Mouse (Mus musculus) liver, embryonic 11.5 days (tissue): ENCODE data around the gene Rheb. TPM values are rescaled to one million over a fixed set of nuclear protein-coding genes. Genes with fewer than 3 reads are reported as not detected.
"Not testable (repeated sequence)": the region's sequence is repeated elsewhere in the genome, so short reads cannot be mapped to it uniquely, and the experiment has no call there.

Experiments
- ATAC-seq: fragments of 200-750 bp; cut with Nextera tagmentation; replicated peaks from 2 replicates; pipeline ENCODE4 v1.8.0; 2017; ENCODE audit warnings: moderate number of reproducible peaks, mild to moderate bottlenecking, moderate TSS enrichment, moderate library complexity; ENCODE audit not compliant: low FRiP score
- DNase-seq: peaks from one replicate; pipeline ENCODE4 v3.0.0-alpha.2; 2017; ENCODE audit warnings: low spot score
- H3K27ac ChIP-seq: fragments of 300-500 bp; sonication (generic); 2 replicates; pipeline ENCODE4 v1.5.1; 2014; ENCODE audit warnings: mild to moderate bottlenecking, low read depth, low read length, control low read depth
- H3K27me3 ChIP-seq: fragments of 300-500 bp; sonication (generic); replicated peaks from 2 replicates; pipeline ENCODE4 v1.6.1; 2014; ENCODE audit warnings: low read length, mixed read lengths; ENCODE audit not compliant: control insufficient read depth, insufficient read depth
- H3K36me3 ChIP-seq: fragments of 300-500 bp; sonication (generic); 2 replicates; pipeline ENCODE4 v1.6.1; 2014; ENCODE audit warnings: mild to moderate bottlenecking, low read length, moderate library complexity, mixed read lengths; ENCODE audit not compliant: control insufficient read depth, insufficient read depth
- H3K4me1 ChIP-seq: fragments of 300-500 bp; sonication (generic); replicated peaks from 2 replicates; pipeline ENCODE4 v1.6.1; 2014; ENCODE audit warnings: low read length, mixed read lengths; ENCODE audit not compliant: control insufficient read depth, insufficient read depth
- H3K4me2 ChIP-seq: fragments of 300-500 bp; sonication (generic); 2 replicates; pipeline ENCODE4 v1.6.1; 2014; ENCODE audit warnings: mild to moderate bottlenecking, control low read depth, moderate library complexity
- H3K4me3 ChIP-seq: fragments of 300-500 bp; sonication (generic); 2 replicates; pipeline ENCODE4 v1.5.1; 2014; ENCODE audit warnings: low read depth, low read length, control low read depth
- H3K9ac ChIP-seq: fragments of 300-500 bp; sonication (generic); 2 replicates; pipeline ENCODE4 v1.6.1; 2014; ENCODE audit warnings: low read depth, low read length, control low read depth
- H3K9me3 ChIP-seq: fragments of 300-500 bp; sonication (generic); 2 replicates; pipeline ENCODE4 v1.6.1; 2016; ENCODE audit warnings: low read length, inconsistent platforms, mixed read lengths; ENCODE audit not compliant: control insufficient read depth
- WGBS: fragments of 180-500 bp; shearing (Covaris S2); extraction: QIAGEN DNeasy Blood & Tissue Kit; methylation state at CpG from one replicate; pipeline ENCODE4 v1.1.7; 2014; 5-methylcytosine and 5-hydroxymethylcytosine counted together
- polyA plus RNA-seq: library from polyadenylated mRNA; unstranded; fragments of >200 nt; fragmentation: Nextera tagmentation; extraction: Ambion mirVana; gene quantifications from 2 replicates; pipeline ENCODE4 v1.2.1, GENCODE M21; 2014

The Rheb gene
- polyA plus RNA-seq, 1 experiment from 2014 or later = 169 TPM

- Histone ChIP-seq H3K27ac (no peak overlapping the region), H3K36me3 (no peaks in the 10 kb centered on the region), H3K4me2 (no peak overlapping the region), H3K9me3 (no peaks in the 10 kb centered on the region), H3K27me3 (no peaks in the 10 kb centered on the region), H3K4me3 (no peak overlapping the region), H3K4me1 (peaks cover 2% of the 10 kb centered on the region; the same call in 1 of the 2 replicates), H3K9ac (no peak overlapping the region)
- DNase-seq (no peak), ATAC-seq (no peak)
- WGBS = 69% methylated on average over 2 of the region's 2 CpGs
Measured at GRCm38 (mm10) chr5:24827173-24827572, 15.3 kb downstream of the Rheb start.

GRCm38 (mm10) chr5:24826056-24826770 lies 16.2 kb downstream of the Rheb start:
- no peak overlapping the region for H3K27ac ChIP-seq

GRCm38 (mm10) chr5:24825365-24826055 lies 16.9 kb downstream of the Rheb start:
- no peaks in the 10 kb centered on the region for H3K36me3 ChIP-seq
- H3K9ac ChIP-seq = no peak overlapping the region
- no peaks in the 10 kb centered on the region for H3K9me3 ChIP-seq
- H3K27ac ChIP-seq = no peak overlapping the region
- no peaks in the 10 kb centered on the region for H3K27me3 ChIP-seq
- no peak overlapping the region for H3K4me3 ChIP-seq
- ATAC-seq (no peak), DNase-seq (no peak)
- WGBS = 81% methylated on average over 4 of the region's 4 CpGs
- H3K4me1 ChIP-seq = peaks cover 2% of the 10 kb centered on the region; the same call in 1 of the 2 replicates
- no peak overlapping the region for H3K4me2 ChIP-seq

More at GRCm38 (mm10) chr5:24826056-24826770, 16.2 kb downstream of the Rheb start:
- DNase-seq (no peak), ATAC-seq (no peak)
- Histone ChIP-seq H3K36me3 (no peaks in the 10 kb centered on the region), H3K9ac (no peak overlapping the region), H3K9me3 (no peaks in the 10 kb centered on the region), H3K4me3 (no peak overlapping the region), H3K27me3 (no peaks in the 10 kb centered on the region), H3K4me2 (no peak overlapping the region), H3K4me1 (peaks cover 2% of the 10 kb centered on the region; the same call in 1 of the 2 replicates)
- WGBS = 73% methylated on average over 9 of the region's 9 CpGs

- ATAC-seq (no peak), DNase-seq (no peak)
- Histone ChIP-seq H3K4me1 (peaks cover 2% of the 10 kb centered on the region; the same call in 1 of the 2 replicates), H3K27me3 (no peaks in the 10 kb centered on the region), H3K9me3 (no peaks in the 10 kb centered on the region), H3K9ac (no peak overlapping the region), H3K4me2 (no peak overlapping the region), H3K4me3 (no peak overlapping the region), H3K36me3 (no peaks in the 10 kb centered on the region), H3K27ac (no peak overlapping the region)
- WGBS = 79% methylated on average over 6 of the region's 6 CpGs
Measured at GRCm38 (mm10) chr5:24823864-24824405, 18.5 kb downstream of the Rheb start.

- Histone ChIP-seq H3K9me3 (no peaks in the 10 kb centered on the region), H3K27ac (no peak overlapping the region), H3K9ac (no peak overlapping the region), H3K4me3 (no peak overlapping the region), H3K36me3 (no peaks in the 10 kb centered on the region), H3K4me2 (no peak overlapping the region), H3K4me1 (peaks cover 2% of the 10 kb centered on the region; the same call in 1 of the 2 replicates), H3K27me3 (no peaks in the 10 kb centered on the region)
- WGBS = 81% methylated on average over 3 of the region's 3 CpGs
- ATAC-seq = no peak
- no peak for DNase-seq
Measured at GRCm38 (mm10) chr5:24822781-24823180, 19.6 kb downstream of the Rheb start.

- not testable (repeated sequence) for H3K4me2 ChIP-seq, H3K27me3 ChIP-seq, DNase-seq, H3K9me3 ChIP-seq, H3K4me3 ChIP-seq, H3K4me1 ChIP-seq, H3K27ac ChIP-seq, ATAC-seq, H3K36me3 ChIP-seq, H3K9ac ChIP-seq
- WGBS = 84% methylated on average over 3 of the region's 3 CpGs
Measured at GRCm38 (mm10) chr5:24822231-24822630, 20.2 kb downstream of the Rheb start.

- Histone ChIP-seq H3K9ac (no peak overlapping the region), H3K4me1 (no peaks in the 10 kb centered on the region; the same call in 1 of the 2 replicates)
Measured at GRCm38 (mm10) chr5:24821403-24821841, 21.0 kb downstream of the Rheb start.

GRCm38 (mm10) chr5:24820627-24821026 lies 21.8 kb downstream of the Rheb start:
- 74% methylated on average over 5 of the region's 5 CpGs for WGBS

More at GRCm38 (mm10) chr5:24821403-24821841, 21.0 kb downstream of the Rheb start:
- H3K27ac ChIP-seq = no peak overlapping the region
- peaks cover 4% of the 10 kb centered on the region; the same call in 1 of the 2 replicates for H3K36me3 ChIP-seq
- no peak for ATAC-seq
- no peak for DNase-seq
- no peaks in the 10 kb centered on the region for H3K9me3 ChIP-seq
- H3K4me2 ChIP-seq = no peak overlapping the region
- H3K4me3 ChIP-seq = no peak overlapping the region
- H3K27me3 ChIP-seq = no peaks in the 10 kb centered on the region
- WGBS = 72% methylated on average over 3 of the region's 3 CpGs

More at GRCm38 (mm10) chr5:24820627-24821026, 21.8 kb downstream of the Rheb start:
- ATAC-seq = no peak
- H3K27me3 ChIP-seq = no peaks in the 10 kb centered on the region
- DNase-seq = no peak
- no peaks in the 10 kb centered on the region; the same call in 1 of the 2 replicates for H3K4me1 ChIP-seq
- H3K4me3 ChIP-seq = no peak overlapping the region
- H3K9ac ChIP-seq = no peak overlapping the region
- H3K36me3 ChIP-seq = peaks cover 5% of the 10 kb centered on the region
- H3K9me3 ChIP-seq = no peaks in the 10 kb centered on the region
- no peak overlapping the region for H3K4me2 ChIP-seq
- no peak overlapping the region for H3K27ac ChIP-seq
